Mouse (Mus musculus): ENCODE measurements around the gene Slc38a10. TPM values are rescaled to one million over a fixed set of nuclear protein-coding genes. Genes with fewer than 3 reads are reported as not detected.

Gene Slc38a10
- total RNA-seq, 2 experiments from 2014 or later: 39.0 to 48.2 TPM

GRCm38 (mm10) chr11:120140255-120140654 lies 10.9 kb downstream of the Slc38a10 start:
- peak; percentile 62 for DNase-seq (ENCODE audit: low spot score)

- peak; percentile 23 for DNase-seq (ENCODE audit: low spot score)
Observed at GRCm38 (mm10) chr11:120139309-120139731, 11.8 kb downstream of the Slc38a10 start.

- peak; percentile 28 for DNase-seq (ENCODE audit: low spot score)
Observed at GRCm38 (mm10) chr11:120137625-120138004, 13.5 kb downstream of the Slc38a10 start.

- DNase-seq (ENCODE audit: low spot score): no peak
Observed at GRCm38 (mm10) chr11:120136796-120137624, 14.1 kb downstream of the Slc38a10 start.

- DNase-seq (ENCODE audit: low spot score): no peak
Observed at GRCm38 (mm10) chr11:120136195-120136594, 15.0 kb downstream of the Slc38a10 start.

- DNase-seq (ENCODE audit: low spot score): no peak
Observed at GRCm38 (mm10) chr11:120134847-120135530, 16.2 kb downstream of the Slc38a10 start.

- DNase-seq (ENCODE audit: low spot score): no peak
Observed at GRCm38 (mm10) chr11:120134148-120134547, 17.0 kb downstream of the Slc38a10 start.

- no peak for DNase-seq (ENCODE audit: low spot score)
Observed at GRCm38 (mm10) chr11:120129281-120129680, 21.9 kb downstream of the Slc38a10 start.

- no peak for DNase-seq (ENCODE audit: low spot score)
Observed at GRCm38 (mm10) chr11:120126845-120127244, 24.3 kb downstream of the Slc38a10 start.

GRCm38 (mm10) chr11:120122126-120122525 lies 29.0 kb downstream of the Slc38a10 start:
- DNase-seq (ENCODE audit: low spot score): peak; percentile 50

- DNase-seq (ENCODE audit: low spot score): peak; percentile 40
Observed at GRCm38 (mm10) chr11:120120642-120121420, 30.3 kb downstream of the Slc38a10 start.

GRCm38 (mm10) chr11:120119936-120120541 lies 31.1 kb downstream of the Slc38a10 start:
- DNase-seq (ENCODE audit: low spot score): no peak

GRCm38 (mm10) chr11:120119108-120119507 lies 32.0 kb downstream of the Slc38a10 start:
- DNase-seq (ENCODE audit: low spot score): no peak

- no peak for DNase-seq (ENCODE audit: low spot score)
Observed at GRCm38 (mm10) chr11:120117626-120118025, 33.5 kb downstream of the Slc38a10 start.

GRCm38 (mm10) chr11:120114488-120115215 lies 36.5 kb downstream of the Slc38a10 start:
- DNase-seq (ENCODE audit: low spot score): no peak

- no peak for DNase-seq (ENCODE audit: low spot score)
Observed at GRCm38 (mm10) chr11:120112136-120112535, 39.0 kb downstream of the Slc38a10 start.

- peak; percentile 52 for DNase-seq (ENCODE audit: low spot score)
Observed at GRCm38 (mm10) chr11:120111033-120111432, 40.1 kb downstream of the Slc38a10 start.

GRCm38 (mm10) chr11:120110554-120110953 lies 40.6 kb downstream of the Slc38a10 start:
- DNase-seq (ENCODE audit: low spot score): no peak

- DNase-seq (ENCODE audit: low spot score): no peak
Observed at GRCm38 (mm10) chr11:120109558-120110210, 41.5 kb downstream of the Slc38a10 start.

GRCm38 (mm10) chr11:120107796-120108195 lies 43.4 kb downstream of the Slc38a10 start:
- no peak for DNase-seq (ENCODE audit: low spot score)

Data from gastrocnemius, adult 18-20 months (tissue).